Mouse (Mus musculus) erythroblast, embryonic 14.5 days (primary cell): ENCODE measurements around the gene Oprm1.

Experiments used
- GATA1 ChIP-seq: IDR thresholded peaks from 2 replicates; pipeline ENCODE4 v1.6.1; 2012; ENCODE audit warnings: low read length, inconsistent platforms, mixed read lengths
- TAL1 ChIP-seq: IDR thresholded peaks from 3 replicates; pipeline ENCODE4 v1.6.1; 2012; ENCODE audit warnings: low read length, inconsistent platforms, mixed read lengths

DNA sequence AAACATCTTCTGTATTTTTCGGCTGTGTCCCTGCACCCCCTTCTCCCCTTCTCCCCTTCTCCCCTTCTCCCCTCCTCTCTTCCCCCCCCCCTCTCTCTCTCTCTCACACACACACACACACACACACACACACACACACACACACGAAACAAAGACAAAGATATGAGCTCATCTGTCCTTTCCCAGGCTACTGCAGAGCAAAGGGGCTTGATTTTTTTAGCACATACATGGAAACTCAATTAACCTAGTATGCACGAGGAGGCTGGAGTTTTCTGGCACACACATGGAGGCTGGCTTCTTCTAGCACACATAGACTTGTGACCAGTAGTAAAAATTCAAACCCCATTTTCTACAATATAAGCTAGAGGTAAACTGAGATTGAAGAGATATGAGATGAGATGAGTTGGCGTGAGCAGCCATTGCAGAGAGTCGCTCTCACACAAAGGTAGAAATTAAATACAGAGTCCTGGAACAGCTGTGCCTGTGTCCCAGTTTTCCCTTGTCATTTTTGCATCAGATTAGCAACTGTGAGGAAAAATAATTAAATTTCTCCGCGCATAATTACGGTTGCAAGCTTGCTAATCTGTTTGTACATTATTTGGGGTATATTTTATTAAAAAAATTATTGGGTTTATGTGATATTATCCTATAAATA lies 209.4 kb downstream of the Oprm1 start:
- TF ChIP-seq TAL1 (no peak), GATA1 (no peak)
